Mouse (Mus musculus) MEL (cell line): ENCODE measurements around the gene Ccser1. TPM values are rescaled to one million over a fixed set of nuclear protein-coding genes. Genes with fewer than 3 reads are reported as not detected.

ENCODE experiments used
- DNase-seq: peaks from one replicate; pipeline ENCODE4 v3.0.0; 2011; ENCODE audit warnings: low read depth, low spot score
- H3K27ac ChIP-seq: 2 replicates; pipeline ENCODE4 v1.5.1; 2012; ENCODE audit warnings: low read depth, mild to moderate bottlenecking, control low read depth, low read length, moderate library complexity; ENCODE audit not compliant: control insufficient read depth
- H3K27me3 ChIP-seq, 2 experiments: fragments of 150-350 bp in 1 of 2; sonication (generic) in 1 of 2; 2 replicates each; pipeline ENCODE4 v1.6.1; 2012; ENCODE audit warnings: low read length in 2 of 2, mild to moderate bottlenecking in 2 of 2, improper control_type of control experiment in 1 of 2, moderate library complexity in 1 of 2; ENCODE audit not compliant: insufficient read depth in 2 of 2, control insufficient read depth in 1 of 2
- H3K36me3 ChIP-seq, 2 experiments: 2 replicates each; pipeline ENCODE4 v1.6.1; 2012 to 2014; ENCODE audit warnings: low read length in 2 of 2, improper control_type of control experiment in 1 of 2, inconsistent platforms in 1 of 2, mild to moderate bottlenecking in 1 of 2; ENCODE audit not compliant: insufficient read depth in 2 of 2, control insufficient read depth in 1 of 2
- H3K4me1 ChIP-seq, 2 experiments: fragments of 150-350 bp in 1 of 2; sonication (generic) in 1 of 2; 2 replicates each; pipeline ENCODE4 v1.6.1; 2012; ENCODE audit warnings: low read length in 2 of 2, improper control_type of control experiment in 1 of 2, mild to moderate bottlenecking in 1 of 2; ENCODE audit not compliant: insufficient read depth in 2 of 2, control insufficient read depth in 1 of 2
- H3K4me3 ChIP-seq, 2 experiments: fragments of 150-350 bp in 1 of 2; sonication (generic) in 1 of 2; 2 replicates each; pipeline ENCODE4 v1.5.1; 2012; ENCODE audit warnings: low read depth in 2 of 2, low read length in 2 of 2, mild to moderate bottlenecking in 2 of 2, moderate library complexity in 2 of 2, control low read depth in 1 of 2, improper control_type of control experiment in 1 of 2; ENCODE audit not compliant: control insufficient read depth in 1 of 2, insufficient read depth in 1 of 2
- H3K79me2 ChIP-seq: 2 replicates; pipeline ENCODE4 v1.6.1; 2012; ENCODE audit warnings: mild to moderate bottlenecking, low read length, moderate library complexity; ENCODE audit not compliant: control insufficient read depth, poor library complexity, insufficient read depth
- H3K9ac ChIP-seq: 2 replicates; pipeline ENCODE4 v1.6.1; 2012; ENCODE audit warnings: low read depth, mild to moderate bottlenecking, control low read depth, low read length, moderate library complexity; ENCODE audit not compliant: control insufficient read depth, poor library complexity, severe bottlenecking
- H3K9me3 ChIP-seq: fragments of 150-350 bp; sonication (generic); replicated peaks from 2 replicates; pipeline ENCODE4 v1.6.1; 2012; ENCODE audit warnings: mild to moderate bottlenecking, low read length, improper control_type of control experiment, moderate library complexity; ENCODE audit not compliant: insufficient read depth
- BHLHE40 ChIP-seq: IDR thresholded peaks from 2 replicates; pipeline ENCODE4 v1.6.1; 2012; ENCODE audit warnings: low read depth, mild to moderate bottlenecking, inconsistent platforms, low read length, improper control_type of control experiment, borderline replicate concordance
- CHD1 ChIP-seq: IDR thresholded peaks from 2 replicates; pipeline ENCODE4 v1.6.1; 2012; ENCODE audit warnings: low read depth, mild to moderate bottlenecking, inconsistent platforms, low read length, improper control_type of control experiment
- CTCF ChIP-seq, 3 experiments: IDR thresholded peaks in 2 of 3; conservative IDR thresholded peaks in 1 of 3; 2 replicates each; pipeline ENCODE4 v1.5.1; 2011 to 2012; ENCODE audit warnings: low read length in 3 of 3, low read depth in 2 of 3, mild to moderate bottlenecking in 2 of 3, improper control_type of control experiment in 1 of 3, inconsistent platforms in 1 of 3, mixed read lengths in 1 of 3, moderate library complexity in 1 of 3; ENCODE audit not compliant: control insufficient read depth in 1 of 3, insufficient read depth in 1 of 3, poor library complexity in 1 of 3, severe bottlenecking in 1 of 3
- E2F4 ChIP-seq: IDR thresholded peaks from 2 replicates; pipeline ENCODE4 v1.6.1; 2011; ENCODE audit warnings: low read depth, low read length, improper control_type of control experiment, borderline replicate concordance
- ELF1 ChIP-seq: IDR thresholded peaks from 2 replicates; pipeline ENCODE4 v1.6.1; 2014; ENCODE audit warnings: low read depth, mild to moderate bottlenecking, inconsistent platforms, low read length, improper control_type of control experiment, moderate library complexity
- EP300 ChIP-seq, 2 experiments: IDR thresholded peaks; 2 replicates each; pipeline ENCODE4 v1.6.1; 2011; ENCODE audit warnings: improper control_type of control experiment in 2 of 2, low read length in 2 of 2, low read depth in 1 of 2, mild to moderate bottlenecking in 1 of 2
- ETS1 ChIP-seq: IDR thresholded peaks from 2 replicates; pipeline ENCODE4 v1.6.1; 2012; ENCODE audit warnings: low read depth, mild to moderate bottlenecking, inconsistent platforms, low read length, improper control_type of control experiment, moderate library complexity
- GABPA ChIP-seq: IDR thresholded peaks from 2 replicates; pipeline ENCODE4 v1.6.1; 2012; ENCODE audit warnings: low read depth, mild to moderate bottlenecking, inconsistent platforms, low read length, improper control_type of control experiment, moderate library complexity
- GATA1 ChIP-seq: IDR thresholded peaks from 2 replicates; pipeline ENCODE4 v1.6.1; 2011; ENCODE audit warnings: low read depth, low read length, improper control_type of control experiment
- HCFC1 ChIP-seq: IDR thresholded peaks from 2 replicates; pipeline ENCODE4 v1.6.1; 2012; ENCODE audit warnings: low read depth, mild to moderate bottlenecking, inconsistent platforms, low read length, improper control_type of control experiment, moderate library complexity
- JUND ChIP-seq: IDR thresholded peaks from 2 replicates; pipeline ENCODE4 v1.6.1; 2011; ENCODE audit warnings: low read depth, mild to moderate bottlenecking, improper control_type of control experiment, low read length
- MAFK ChIP-seq: IDR thresholded peaks from 2 replicates; pipeline ENCODE4 v1.6.1; 2011; ENCODE audit warnings: low read depth, mild to moderate bottlenecking, low read length, improper control_type of control experiment, borderline replicate concordance
- MAX ChIP-seq: IDR thresholded peaks from 2 replicates; pipeline ENCODE4 v1.6.1; 2011; ENCODE audit warnings: low read length, improper control_type of control experiment
- MAZ ChIP-seq: IDR thresholded peaks from 2 replicates; pipeline ENCODE4 v1.6.1; 2012; ENCODE audit warnings: low read depth, mild to moderate bottlenecking, inconsistent platforms, low read length, improper control_type of control experiment
- MXI1 ChIP-seq: IDR thresholded peaks from 2 replicates; pipeline ENCODE4 v1.6.1; 2011; ENCODE audit warnings: mild to moderate bottlenecking, low read depth, low read length, improper control_type of control experiment
- MYB ChIP-seq: IDR thresholded peaks from 2 replicates; pipeline ENCODE4 v1.6.1; 2011; ENCODE audit warnings: mild to moderate bottlenecking, low read depth, low read length, improper control_type of control experiment
- NELFE ChIP-seq: IDR thresholded peaks from 2 replicates; pipeline ENCODE4 v1.6.1; 2011; ENCODE audit warnings: low read depth, low read length, improper control_type of control experiment
- NRF1 ChIP-seq: IDR thresholded peaks from 2 replicates; pipeline ENCODE4 v1.6.1; 2014; ENCODE audit warnings: low read depth, mild to moderate bottlenecking, inconsistent platforms, low read length, improper control_type of control experiment, moderate library complexity; ENCODE audit not compliant: poor library complexity, insufficient read depth, severe bottlenecking
- POLR2A ChIP-seq, 2 experiments: IDR thresholded peaks; 2 replicates each; pipeline ENCODE4 v1.6.1; 2011 to 2012; ENCODE audit warnings: low read length in 2 of 2, mild to moderate bottlenecking in 2 of 2, control low read depth in 1 of 2, improper control_type of control experiment in 1 of 2, low read depth in 1 of 2, moderate library complexity in 1 of 2; ENCODE audit not compliant: control insufficient read depth in 1 of 2, insufficient read depth in 1 of 2, poor library complexity in 1 of 2
- POLR2AphosphoS2 ChIP-seq: IDR thresholded peaks from 2 replicates; pipeline ENCODE4 v1.6.1; 2011; ENCODE audit warnings: low read length, improper control_type of control experiment
- RAD21 ChIP-seq: IDR thresholded peaks from 2 replicates; pipeline ENCODE4 v1.6.1; 2011; ENCODE audit warnings: mild to moderate bottlenecking, low read depth, low read length, improper control_type of control experiment
- RCOR1 ChIP-seq: IDR thresholded peaks from 2 replicates; pipeline ENCODE4 v1.6.1; 2012; ENCODE audit warnings: low read depth, mild to moderate bottlenecking, inconsistent platforms, low read length, improper control_type of control experiment
- USF1 ChIP-seq: IDR thresholded peaks from 2 replicates; pipeline ENCODE4 v1.6.1; 2014; ENCODE audit warnings: low read depth, mild to moderate bottlenecking, inconsistent platforms, low read length, improper control_type of control experiment, moderate library complexity
- USF2 ChIP-seq, 2 experiments: IDR thresholded peaks; 2 replicates each; pipeline ENCODE4 v1.6.1; 2011 to 2012; ENCODE audit warnings: improper control_type of control experiment in 2 of 2, low read length in 2 of 2, borderline replicate concordance in 1 of 2, inconsistent platforms in 1 of 2, low read depth in 1 of 2, mild to moderate bottlenecking in 1 of 2; ENCODE audit not compliant: insufficient read depth in 1 of 2
- ZC3H11A ChIP-seq: IDR thresholded peaks from 2 replicates; pipeline ENCODE4 v1.6.1; 2012; ENCODE audit warnings: low read depth, mild to moderate bottlenecking, inconsistent platforms, low read length, improper control_type of control experiment
- ZKSCAN1 ChIP-seq: IDR thresholded peaks from 2 replicates; pipeline ENCODE4 v1.6.1; 2012; ENCODE audit warnings: low read depth, mild to moderate bottlenecking, inconsistent platforms, low read length, improper control_type of control experiment, moderate library complexity
- ZMIZ1 ChIP-seq: IDR thresholded peaks from 2 replicates; pipeline ENCODE4 v1.6.1; 2012; ENCODE audit warnings: low read depth, mild to moderate bottlenecking, inconsistent platforms, low read length, improper control_type of control experiment, moderate library complexity
- ZNF384 ChIP-seq: IDR thresholded peaks from 2 replicates; pipeline ENCODE4 v1.6.1; 2012; ENCODE audit warnings: low read depth, mild to moderate bottlenecking, inconsistent platforms, low read length, improper control_type of control experiment
- polyA plus RNA-seq, 2 experiments: library from polyadenylated mRNA; stranded (reverse) in 1 of 2; unstranded in 1 of 2; fragments of >175 nt in 1 of 2; fragments of >200 nt in 1 of 2; gene quantifications; 2 replicates each; pipeline versions ENCODE4 v1.2.1 to v1.2.4; 2012; ENCODE audit warnings: low replicate concordance in 2 of 2, low read depth in 1 of 2; ENCODE audit not compliant: insufficient read length in 2 of 2, insufficient read depth in 1 of 2, missing spikeins in 1 of 2
- total RNA-seq: library from RNA; depleted of rRNA; stranded (reverse); fragments of 300-350 nt; gene quantifications from 2 replicates; pipeline ENCODE4 v1.2.3, GENCODE M21; 2012

Ccser1 gene
- total and polyA plus RNA-seq, 3 experiments = not detected

GRCm38 (mm10) chr6:61279506-61279905, 99.4 kb downstream of the Ccser1 start:
- Histone ChIP-seq H3K9ac (no peak overlapping the region), H3K27me3 (no peaks in the 10 kb centered on the region)
- no peak for TF ChIP-seq USF2 (IDR thresholded peaks at IDR 0.05; ENCODE audit: borderline replicate concordance in 1 of 2, insufficient read depth in 1 of 2, low read depth in 1 of 2, low read length in 2 of 2)
- no peak for TF ChIP-seq MAFK
- no peak for TF ChIP-seq ELF1
- no peak for TF ChIP-seq USF1
- no peak for TF ChIP-seq CTCF (IDR thresholded peaks at IDR 0.05 in 2 of 3, conservative IDR thresholded peaks at IDR 0.05 in 1 of 3; ENCODE audit: control insufficient read depth in 1 of 3, insufficient read depth in 1 of 3, low read depth in 2 of 3, low read length in 3 of 3, poor library complexity in 1 of 3, severe bottlenecking in 1 of 3)
- TF ChIP-seq MXI1 = no peak
- no peak for TF ChIP-seq MAX
- no peak for TF ChIP-seq POLR2A (IDR thresholded peaks at IDR 0.05; ENCODE audit: control insufficient read depth in 1 of 2, insufficient read depth in 1 of 2, low read depth in 1 of 2, low read length in 2 of 2, poor library complexity in 1 of 2)
- TF ChIP-seq POLR2AphosphoS2 = no peak
- no peak for TF ChIP-seq E2F4
- TF ChIP-seq ETS1 = no peak
- no peak for TF ChIP-seq GATA1
- no peak for TF ChIP-seq MAZ
- TF ChIP-seq HCFC1 = no peak
- TF ChIP-seq RAD21 = no peak
- TF ChIP-seq JUND = no peak
- no peak for TF ChIP-seq CHD1
- TF ChIP-seq BHLHE40 = no peak
- TF ChIP-seq NRF1 = no peak
- TF ChIP-seq RCOR1 = no peak
- TF ChIP-seq, all 39 proteins: peak for 0
- Histone ChIP-seq H3K4me1 (no peaks in the 10 kb centered on the region), H3K9me3 (no peaks in the 10 kb centered on the region), H3K36me3 (no peaks in the 10 kb centered on the region), H3K79me2 (no peaks in the 10 kb centered on the region), H3K4me3 (no peak overlapping the region), H3K27ac (no peak overlapping the region)
- DNase-seq = no peak

GRCm38 (mm10) chr6:61292927-61293326, 112.8 kb downstream of the Ccser1 start:
- Histone ChIP-seq H3K4me1 (no peaks in the 10 kb centered on the region), H3K9me3 (no peaks in the 10 kb centered on the region), H3K27me3 (no peaks in the 10 kb centered on the region), H3K9ac (no peak overlapping the region), H3K36me3 (no peaks in the 10 kb centered on the region), H3K4me3 (no peak overlapping the region), H3K27ac (no peak overlapping the region), H3K79me2 (no peaks in the 10 kb centered on the region)
- no peak for DNase-seq
- TF ChIP-seq MAZ (no peak), EP300 (IDR thresholded peaks at IDR 0.05; ENCODE audit: low read depth in 1 of 2, low read length in 2 of 2) (no peak), ZNF384 (no peak), GABPA (no peak), ZKSCAN1 (no peak), USF2 (IDR thresholded peaks at IDR 0.05; ENCODE audit: borderline replicate concordance in 1 of 2, insufficient read depth in 1 of 2, low read depth in 1 of 2, low read length in 2 of 2) (no peak), NRF1 (no peak), ZC3H11A (no peak), MYB (no peak), ZMIZ1 (no peak), NELFE (no peak), JUND (no peak)
